Mouse (Mus musculus) liver, embryonic 14.5 days (tissue): Measurements from ENCODE around the gene Zc2hc1b. TPM values are rescaled to one million over a fixed set of nuclear protein-coding genes. Genes with fewer than 3 reads are reported as not detected.

Source experiments
- ATAC-seq: fragments of 200-750 bp; cut with Nextera tagmentation; 2 replicates; pipeline ENCODE4 v1.8.0; 2017; ENCODE audit warnings: moderate number of reproducible peaks, mild to moderate bottlenecking, moderate library complexity; ENCODE audit not compliant: insufficient read depth
- DNase-seq, 3 experiments: peaks; one replicate each; pipeline ENCODE4 v3.0.0-alpha.2; 2012 to 2013; ENCODE audit warnings: low read depth in 3 of 3, low spot score in 3 of 3
- H3K27ac ChIP-seq: fragments of 300-500 bp; sonication (generic); 2 replicates; pipeline ENCODE4 v1.5.1; 2014; ENCODE audit warnings: moderate library complexity, mild to moderate bottlenecking, control low read depth, inconsistent platforms
- H3K27me3 ChIP-seq: fragments of 300-500 bp; sonication (generic); 2 replicates; pipeline ENCODE4 v1.6.1; 2014; ENCODE audit warnings: mild to moderate bottlenecking, low read length, moderate library complexity; ENCODE audit not compliant: control insufficient read depth, insufficient read depth
- H3K36me3 ChIP-seq: fragments of 300-500 bp; sonication (generic); replicated peaks from 2 replicates; pipeline ENCODE4 v1.6.1; 2014; ENCODE audit warnings: low read depth; ENCODE audit not compliant: control insufficient read depth, insufficient read depth
- H3K4me1 ChIP-seq, 2 experiments: fragments of 200-500 bp in 1 of 2; fragments of 300-500 bp in 1 of 2; sonication (generic) in 1 of 2; replicated peaks; 2 replicates each; pipeline ENCODE4 v1.6.1; 2012 to 2014; ENCODE audit warnings: antibody characterized with exemption in 1 of 2, inconsistent platforms in 1 of 2, low read length in 1 of 2; ENCODE audit not compliant: control insufficient read depth in 2 of 2, insufficient read depth in 2 of 2
- H3K4me2 ChIP-seq: fragments of 300-500 bp; sonication (generic); 2 replicates; pipeline ENCODE4 v1.6.1; 2014; ENCODE audit warnings: low read depth, mild to moderate bottlenecking, control low read depth, moderate library complexity
- H3K4me3 ChIP-seq, 2 experiments: fragments of 200-500 bp in 1 of 2; fragments of 300-500 bp in 1 of 2; sonication (generic) in 1 of 2; 2 replicates each; pipeline ENCODE4 v1.5.1; 2012 to 2014; ENCODE audit warnings: low read depth in 2 of 2, low read length in 2 of 2, mild to moderate bottlenecking in 2 of 2, control low read depth in 1 of 2, inconsistent platforms in 1 of 2, moderate library complexity in 1 of 2; ENCODE audit not compliant: insufficient read depth in 1 of 2
- H3K9ac ChIP-seq: fragments of 300-500 bp; sonication (generic); replicated peaks from 2 replicates; pipeline ENCODE4 v1.6.1; 2014; ENCODE audit warnings: mild to moderate bottlenecking, control low read depth, moderate library complexity
- H3K9me3 ChIP-seq: fragments of 300-500 bp; sonication (generic); 2 replicates; pipeline ENCODE4 v1.6.1; 2016; ENCODE audit warnings: low read length, mixed read lengths; ENCODE audit not compliant: control insufficient read depth
- CTCF ChIP-seq: IDR thresholded peaks from 2 replicates; pipeline ENCODE4 v1.5.1; 2016; ENCODE audit warnings: antibody characterized with exemption, low read depth, control low read depth
- EP300 ChIP-seq: IDR thresholded peaks from 2 replicates; pipeline ENCODE4 v1.6.1; 2016; ENCODE audit warnings: antibody characterized with exemption, low read depth
- WGBS: fragments of 180-500 bp; shearing (Covaris S2); extraction: QIAGEN DNeasy Blood & Tissue Kit; methylation state at CpG from one replicate; pipeline ENCODE4 v1.1.7; 2014; ENCODE audit not compliant: insufficient replicate concordance; 5-methylcytosine and 5-hydroxymethylcytosine counted together
- polyA plus RNA-seq, 2 experiments: library from polyadenylated mRNA; depleted of rRNA in 1 of 2; stranded (reverse) in 1 of 2; unstranded in 1 of 2; fragments of >200 nt; fragmentation: Nextera tagmentation in 1 of 2; extraction: Ambion mirVana in 1 of 2; gene quantifications; 2 replicates each; pipeline versions ENCODE4 v1.2.1 to v1.2.3; 2012 to 2014

Zc2hc1b gene
- polyA plus RNA-seq, 2 experiments: not detected

DNA sequence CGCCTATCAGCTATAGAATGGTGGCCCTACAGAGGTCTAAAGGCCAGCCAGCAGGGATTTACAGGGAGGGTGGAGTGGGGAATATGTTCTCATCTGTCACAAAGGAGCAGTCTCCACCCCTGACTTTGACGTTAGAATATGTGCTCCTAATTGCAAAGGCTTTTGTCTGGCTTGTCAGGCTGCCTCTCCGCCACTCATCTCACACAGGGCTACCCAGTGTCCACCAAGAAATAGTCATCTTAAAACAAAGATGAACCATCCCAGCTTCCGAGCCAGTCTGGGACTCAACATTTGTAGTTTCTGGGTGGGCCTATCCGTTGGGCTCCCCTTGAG is 59.1 kb downstream of the Zc2hc1b start:
- Histone ChIP-seq H3K4me1 (no peaks in the 10 kb centered on the region; a peak in 1 of 4 replicates), H3K36me3 (no peaks in the 10 kb centered on the region), H3K9ac (no peak overlapping the region), H3K9me3 (no peaks in the 10 kb centered on the region), H3K27ac (no peak overlapping the region), H3K4me2 (no peak overlapping the region), H3K4me3 (no peak overlapping the region), H3K27me3 (no peaks in the 10 kb centered on the region)
- no peak for ATAC-seq
- TF ChIP-seq CTCF: no peak
- TF ChIP-seq EP300: no peak
- WGBS: 50% methylated on average over 5 of the region's 5 CpGs
- DNase-seq: no peak

DNA sequence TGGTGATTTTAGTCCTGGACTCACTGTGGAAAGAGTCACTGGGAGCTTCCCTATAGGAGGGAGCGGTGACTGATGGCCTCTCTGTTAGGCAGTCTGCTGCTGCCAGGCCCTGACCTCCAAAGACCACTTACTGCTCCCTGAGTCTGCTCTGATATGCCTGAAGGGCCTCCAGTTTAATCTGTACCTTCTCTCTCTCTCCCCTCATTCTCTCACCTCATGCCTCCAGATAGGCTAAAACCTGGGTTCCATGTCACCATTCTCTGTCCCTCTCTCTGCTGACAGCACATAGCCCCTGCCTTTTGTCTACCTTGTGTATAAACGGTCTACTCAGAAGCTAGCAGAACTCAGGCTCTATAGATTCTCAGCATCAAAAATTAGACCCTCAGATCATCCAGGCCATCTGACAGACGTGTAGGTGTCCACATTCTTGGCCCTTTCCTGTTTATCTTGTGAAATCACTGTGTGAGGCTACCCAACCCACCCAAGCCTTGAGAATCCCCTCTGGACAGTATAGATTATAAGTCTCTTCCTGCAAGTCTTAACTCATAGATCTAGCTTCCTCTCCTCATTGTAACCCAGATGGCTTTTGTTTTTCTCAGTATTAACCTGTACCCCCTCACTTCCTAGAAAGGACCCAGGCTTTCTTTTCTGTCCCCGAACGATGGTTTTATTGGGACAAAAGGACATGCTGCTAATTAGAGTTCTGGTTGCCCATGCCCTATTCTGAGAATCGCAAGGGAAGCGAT is 59.6 kb downstream of the Zc2hc1b start:
- 41% methylated on average over 7 of the region's 7 CpGs for WGBS
- no peak overlapping the region for H3K27ac ChIP-seq
- H3K4me1 ChIP-seq: no peaks in the 10 kb centered on the region; a peak in 1 of 4 replicates
- no peak overlapping the region for H3K4me2 ChIP-seq
- H3K9me3 ChIP-seq: no peaks in the 10 kb centered on the region
- DNase-seq (no peak), ATAC-seq (no peak)
- H3K27me3 ChIP-seq: no peaks in the 10 kb centered on the region
- no peak for TF ChIP-seq CTCF
- TF ChIP-seq EP300: no peak
- H3K4me3 ChIP-seq: no peak overlapping the region
- H3K9ac ChIP-seq: no peak overlapping the region
- no peaks in the 10 kb centered on the region for H3K36me3 ChIP-seq

- no peaks in the 10 kb centered on the region for H3K36me3 ChIP-seq
- H3K27ac ChIP-seq: no peak overlapping the region
- no peaks in the 10 kb centered on the region for H3K27me3 ChIP-seq
- H3K4me2 ChIP-seq: no peak overlapping the region
- H3K4me1 ChIP-seq: no peaks in the 10 kb centered on the region
- TF ChIP-seq EP300 (no peak), CTCF (no peak)
- no peak for ATAC-seq
- no peak for DNase-seq
- WGBS: 44% methylated on average over 9 of the region's 9 CpGs
- no peak overlapping the region for H3K4me3 ChIP-seq
- H3K9me3 ChIP-seq: no peaks in the 10 kb centered on the region
- no peak overlapping the region for H3K9ac ChIP-seq
Measured at GRCm38 (mm10) chr10:13116706-13117665, 60.8 kb downstream of the Zc2hc1b start.

DNA sequence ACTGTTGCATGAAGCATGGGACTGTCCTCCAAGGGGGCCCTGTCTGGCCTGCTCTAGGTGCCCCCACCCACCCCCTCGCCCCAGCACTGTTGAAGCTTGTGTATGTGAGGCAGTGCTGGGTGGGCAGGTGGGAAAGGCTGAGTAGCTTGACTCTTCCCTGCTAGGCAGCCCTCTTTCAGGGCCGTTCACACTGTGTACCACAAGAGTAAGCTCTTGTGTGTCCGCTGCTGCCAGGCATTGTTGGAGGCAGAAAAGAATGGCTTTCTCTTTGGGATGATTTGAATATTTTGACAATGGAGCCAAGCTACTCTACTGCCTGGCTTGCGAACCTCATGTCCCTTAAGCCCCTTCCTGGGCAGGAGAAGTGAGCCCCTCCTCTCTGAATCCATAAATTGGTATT is 62.8 kb downstream of the Zc2hc1b start:
- H3K27me3 ChIP-seq: no peaks in the 10 kb centered on the region
- no peak overlapping the region for H3K9ac ChIP-seq
- no peaks in the 10 kb centered on the region for H3K4me1 ChIP-seq
- H3K36me3 ChIP-seq: no peaks in the 10 kb centered on the region
- no peak for TF ChIP-seq CTCF
- TF ChIP-seq EP300: no peak
- no peak overlapping the region for H3K27ac ChIP-seq
- DNase-seq (no peak), ATAC-seq (no peak)
- no peak overlapping the region for H3K4me2 ChIP-seq
- H3K9me3 ChIP-seq: no peaks in the 10 kb centered on the region
- 47% methylated on average over 4 of the region's 4 CpGs for WGBS
- no peak overlapping the region for H3K4me3 ChIP-seq

DNA sequence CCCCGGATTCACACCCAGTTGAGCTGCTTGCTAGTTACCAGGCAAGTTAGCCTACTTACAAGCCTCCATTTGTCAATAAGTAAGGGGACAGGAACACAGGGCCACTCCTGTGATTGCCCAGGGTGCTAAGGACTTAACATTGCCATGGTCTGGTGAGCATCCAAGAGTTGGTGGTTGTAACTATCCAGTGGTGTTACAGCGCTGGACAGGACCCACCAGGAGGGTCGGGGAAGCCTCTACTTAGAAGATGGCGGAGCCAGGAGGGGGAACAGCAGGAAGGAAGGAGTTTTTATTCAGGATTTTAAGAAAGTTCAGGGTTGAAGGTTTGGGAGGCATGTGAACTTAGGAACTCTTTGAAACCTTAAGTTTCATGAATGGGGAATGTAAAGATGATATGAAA is 64.2 kb downstream of the Zc2hc1b start:
- Histone ChIP-seq H3K27me3 (no peaks in the 10 kb centered on the region), H3K27ac (no peak overlapping the region), H3K4me2 (no peak overlapping the region), H3K9ac (no peak overlapping the region), H3K9me3 (no peaks in the 10 kb centered on the region), H3K4me1 (no peaks in the 10 kb centered on the region), H3K4me3 (no peak overlapping the region), H3K36me3 (no peaks in the 10 kb centered on the region)
- TF ChIP-seq EP300 (no peak), CTCF (no peak)
- ATAC-seq (no peak), DNase-seq (no peak)
- 52% methylated on average over 4 of the region's 4 CpGs for whole genome bisulfite sequencing
